Mouse (Mus musculus) cortical plate, adult 2 months (tissue): ENCODE results near the gene Clic6.

Source experiments
- CTCF ChIP-seq: fragments of 200-500 bp; IDR thresholded peaks from 2 replicates; pipeline ENCODE4 v1.5.1; 2011; ENCODE audit warnings: mild to moderate bottlenecking, control low read depth, low read length; ENCODE audit not compliant: insufficient read depth; ENCODE audit errors: extremely low read depth
- POLR2A ChIP-seq: fragments of 200-500 bp; IDR thresholded peaks from 2 replicates; pipeline ENCODE4 v1.6.1; 2011; ENCODE audit warnings: mild to moderate bottlenecking, low read length, control low read depth; ENCODE audit not compliant: insufficient read depth; ENCODE audit errors: extremely low read depth

GRCm38 (mm10) chr16:92538356-92538755 is 52.8 kb downstream of the Clic6 start:
- TF ChIP-seq CTCF, result no peak
- no peak for TF ChIP-seq POLR2A
